Mouse (Mus musculus) C2C12 (cell line): Measurements from ENCODE around the gene Ccnjl.

Experiments used
- CEBPB ChIP-seq: IDR thresholded peaks from one replicate; pipeline ENCODE4 v1.6.1; 2011; ENCODE audit warnings: low read depth, mild to moderate bottlenecking, control low read depth, moderate library complexity
- CTCF ChIP-seq: IDR thresholded peaks from one replicate; pipeline ENCODE4 v1.5.1; 2011; ENCODE audit not compliant: control insufficient read depth, insufficient read depth, insufficient read length
- MYOG ChIP-seq: IDR thresholded peaks from one replicate; pipeline ENCODE4 v1.6.1; 2011; ENCODE audit not compliant: control insufficient read depth, insufficient read length; ENCODE audit errors: extremely low read depth

DNA sequence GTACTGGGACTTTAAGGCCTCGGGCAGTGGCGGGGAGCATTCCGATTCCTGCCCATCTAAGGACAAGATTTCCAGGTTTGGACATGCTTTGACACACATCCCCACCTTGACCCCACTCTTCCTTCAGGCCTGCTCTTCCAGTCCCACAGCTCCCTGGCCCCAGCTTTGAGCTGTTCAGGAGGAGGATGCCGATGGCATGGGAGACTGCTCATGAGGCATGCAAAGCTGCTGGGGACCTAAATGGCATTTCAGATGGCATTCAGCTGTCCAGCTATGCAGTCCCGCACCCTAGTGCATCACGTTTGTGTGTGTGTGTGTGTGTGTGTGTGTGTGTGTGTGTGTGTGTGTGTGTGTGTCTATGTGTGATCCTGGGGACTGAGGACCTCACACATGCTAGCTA, 8.5 kb downstream of the Ccnjl start:
- TF ChIP-seq CTCF (no peak), CEBPB (no peak), MYOG (no peak)
